Comparison of ENCODE assay signal across 8 mouse cellular contexts in genomic region chr15:27905341-27905740, GRCm38 (mm10).
A peak's percentile ranks its signal among the peaks of the same experiment; 100 is the strongest.
DNase-seq lines count a peak whose midpoint lies in the region; ATAC-seq and TF ChIP-seq lines count a peak whose summit lies in the region.

No protein-coding gene starts in this region.

- H3K36me3 ChIP-seq in liver, embryonic 11.5 days (ENCODE audit: control insufficient read depth, insufficient read depth, low read length) = no peaks in the 10 kb centered on the region; the same call in 1 of the 2 replicates
- H3K36me3 ChIP-seq in embryonic facial prominence, embryonic 15.5 days = peaks cover 24% of the 10 kb centered on the region; the same call in 1 of the 2 replicates
- H3K36me3 ChIP-seq in hindbrain, embryonic 14.5 days (replicated peaks; ENCODE audit: control insufficient read depth, insufficient read depth) = peaks cover 24% of the 10 kb centered on the region
- no peaks in the 10 kb centered on the region for H3K36me3 ChIP-seq in liver, embryonic 14.5 days (replicated peaks; ENCODE audit: control insufficient read depth, insufficient read depth, low read depth)

- H3K27ac ChIP-seq in liver, embryonic 11.5 days (ENCODE audit: low read depth, low read length) = no peak overlapping the region
- H3K27ac ChIP-seq in embryonic facial prominence, embryonic 15.5 days (replicated peaks) = 0 out of 2 replicates have a peak overlapping the region, but pooled peaks have one; percentile 39
- H3K27ac ChIP-seq in hindbrain, embryonic 14.5 days = no peak overlapping the region
- H3K27ac ChIP-seq in liver, embryonic 14.5 days = no peak overlapping the region

- 62% methylated on average over 6 of the region's 6 CpGs for WGBS in liver, embryonic 11.5 days
- WGBS in embryonic facial prominence, embryonic 15.5 days = 81% methylated on average over 6 of the region's 6 CpGs
- 69% methylated on average over 6 of the region's 6 CpGs for WGBS in hindbrain, embryonic 14.5 days
- 59% methylated on average over 6 of the region's 6 CpGs for WGBS in liver, embryonic 14.5 days (ENCODE audit: insufficient replicate concordance)

- TF ChIP-seq CTCF in liver, embryonic 14.5 days (IDR thresholded peaks at IDR 0.05; ENCODE audit: low read depth) = peak; percentile 66

- no peak overlapping the region for H3K4me2 ChIP-seq in liver, embryonic 11.5 days
- no peak overlapping the region for H3K4me2 ChIP-seq in embryonic facial prominence, embryonic 15.5 days (replicated peaks)
- no peak overlapping the region for H3K4me2 ChIP-seq in hindbrain, embryonic 14.5 days (replicated peaks)
- no peak overlapping the region for H3K4me2 ChIP-seq in liver, embryonic 14.5 days (ENCODE audit: low read depth)

- H3K27me3 ChIP-seq in liver, embryonic 11.5 days (replicated peaks; ENCODE audit: control insufficient read depth, insufficient read depth, low read length) = no peaks in the 10 kb centered on the region
- H3K27me3 ChIP-seq in embryonic facial prominence, embryonic 15.5 days = no peaks in the 10 kb centered on the region
- H3K27me3 ChIP-seq in hindbrain, embryonic 14.5 days (ENCODE audit: control insufficient read depth, insufficient read depth, low read length) = no peaks in the 10 kb centered on the region
- H3K27me3 ChIP-seq in liver, embryonic 14.5 days (ENCODE audit: control insufficient read depth, insufficient read depth, low read length) = no peaks in the 10 kb centered on the region

- no peak for TF ChIP-seq EP300 in liver, embryonic 14.5 days (IDR thresholded peaks at IDR 0.05; ENCODE audit: low read depth)

- no peaks in the 10 kb centered on the region for H3K4me1 ChIP-seq in liver, embryonic 11.5 days (replicated peaks; ENCODE audit: control insufficient read depth, insufficient read depth, low read length)
- peaks cover 7% of the 10 kb centered on the region for H3K4me1 ChIP-seq in embryonic facial prominence, embryonic 15.5 days
- peaks cover 14% of the 10 kb centered on the region for H3K4me1 ChIP-seq in hindbrain, embryonic 14.5 days (replicated peaks; ENCODE audit: control insufficient read depth, insufficient read depth, low read length)
- H3K4me1 ChIP-seq in liver, embryonic 14.5 days (replicated peaks; ENCODE audit: control insufficient read depth in 2 of 2, insufficient read depth in 2 of 2, low read length in 1 of 2) = peaks cover 0 to 5% of the 10 kb centered on the region in 2 experiments; a peak in 2 of 4 replicates

- no peak overlapping the region for H3K9ac ChIP-seq in liver, embryonic 11.5 days (ENCODE audit: low read depth, low read length)
- no peak overlapping the region for H3K9ac ChIP-seq in embryonic facial prominence, embryonic 15.5 days
- H3K9ac ChIP-seq in hindbrain, embryonic 14.5 days = no peak overlapping the region
- no peak overlapping the region for H3K9ac ChIP-seq in liver, embryonic 14.5 days (replicated peaks)

- ATAC-seq in liver, embryonic 11.5 days (replicated peaks; ENCODE audit: low FRiP score) = no peak
- ATAC-seq in embryonic facial prominence, embryonic 15.5 days (ENCODE audit: insufficient number of reproducible peaks, low FRiP score, low TSS enrichment, low read depth) = no peak
- ATAC-seq in hindbrain, embryonic 14.5 days (ENCODE audit: low FRiP score) = 0 out of 2 replicates have a peak, but pooled peaks have one; percentile 24
- ATAC-seq in liver, embryonic 14.5 days (ENCODE audit: insufficient read depth) = no peak

- H3K4me3 ChIP-seq in liver, embryonic 11.5 days (ENCODE audit: low read depth, low read length) = no peak overlapping the region
- no peak overlapping the region for H3K4me3 ChIP-seq in embryonic facial prominence, embryonic 15.5 days (replicated peaks)
- no peak overlapping the region for H3K4me3 ChIP-seq in hindbrain, embryonic 14.5 days (replicated peaks; ENCODE audit: low read length)
- no peak overlapping the region for H3K4me3 ChIP-seq in liver, embryonic 14.5 days (ENCODE audit: insufficient read depth in 1 of 2, low read depth in 2 of 2, low read length in 2 of 2)

- DNase-seq in liver = peak; percentile 19
- DNase-seq in liver, embryonic 11.5 days (ENCODE audit: low spot score) = no peak
- peak; percentile 60 for DNase-seq in adipocyte (ENCODE audit: low spot score)
- DNase-seq in hindbrain, embryonic 14.5 days (ENCODE audit: low spot score) = peak; percentile 72
- DNase-seq in liver, embryonic 14.5 days (ENCODE audit: low read depth in 3 of 3, low spot score in 3 of 3) = no peak
- DNase-seq in right cerebral cortex, postnatal 10 days (ENCODE audit: low spot score in 2 of 2) = peak; percentile 44 to 71
- no peak for DNase-seq in thymus, postnatal 14 days

- no peaks in the 10 kb centered on the region for H3K9me3 ChIP-seq in liver, embryonic 11.5 days (ENCODE audit: control insufficient read depth, low read length)
- no peaks in the 10 kb centered on the region for H3K9me3 ChIP-seq in embryonic facial prominence, embryonic 15.5 days (replicated peaks)
- H3K9me3 ChIP-seq in hindbrain, embryonic 14.5 days (ENCODE audit: control insufficient read depth, low read length) = no peaks in the 10 kb centered on the region
- no peaks in the 10 kb centered on the region for H3K9me3 ChIP-seq in liver, embryonic 14.5 days (ENCODE audit: control insufficient read depth, low read length)

Comparison
In these comparisons a context has a peak if more than half of its experiments do, and no peak if none do; other contexts are left out.
1. DNase-seq: peak in liver (single experiment), adipocyte (single experiment), hindbrain, embryonic 14.5 days (single experiment) and right cerebral cortex, postnatal 10 days (2 of 2); none in liver, embryonic 11.5 days (single experiment), liver, embryonic 14.5 days (0 of 3) and thymus, postnatal 14 days (single experiment).